ENCODE assay signal across 18 mouse cellular contexts in genomic region chr5:32849178-32849577, GRCm38 (mm10). TPM values are rescaled to one million over a fixed set of nuclear protein-coding genes. Genes with fewer than 3 reads are reported as not detected.
"Had no signal": no experiment of that assay in that cellular context is flagged by ENCODE, and none has a peak within 500 bp of the region (broad histone marks: within the 10 kb centered on the region; RNA-seq: fewer than 3 reads in every experiment).

No protein-coding gene starts in this region.

- H3K27ac ChIP-seq: limb, embryonic 15.5 days; midbrain, embryonic 10.5 days; midbrain, embryonic 15.5 days; neural tube, embryonic 12.5 days had no signal

- H3K9ac ChIP-seq: limb, embryonic 15.5 days; lung, embryonic 14.5 days; midbrain, embryonic 15.5 days; neural tube, embryonic 12.5 days had no signal

- H3K4me2 ChIP-seq: limb, embryonic 15.5 days; lung, embryonic 14.5 days; midbrain, embryonic 15.5 days; neural tube, embryonic 12.5 days had no signal

- DNase-seq: kidney, adult 2 months; kidney, postnatal 25 days; lung, embryonic 14.5 days; lung, postnatal 10 days; retina, postnatal 1 day; right cerebral cortex, postnatal 4 days; spleen, adult 18-20 months; thymus, adult 2 months; thymus, postnatal 25 days had no signal

- H3K27me3 ChIP-seq: limb, embryonic 15.5 days; midbrain, embryonic 15.5 days; neural tube, embryonic 12.5 days had no signal

- H3K4me3 ChIP-seq: limb, embryonic 15.5 days; midbrain, embryonic 10.5 days; midbrain, embryonic 15.5 days; neural tube, embryonic 12.5 days had no signal

- H3K9me3 ChIP-seq: limb, embryonic 15.5 days; midbrain, embryonic 15.5 days; neural tube, embryonic 12.5 days had no signal

- ATAC-seq: intestine, embryonic 16.5 days; midbrain, embryonic 15.5 days had no signal

RNA-seq across cellular contexts. Expression of gene Gm20671, which starts 22.3 kb away (rescaled TPM):
- polyA plus RNA-seq: intestine, embryonic 16.5 days; kidney, embryonic 16.5 days; limb, embryonic 11.5 days; limb, embryonic 15.5 days; lung, embryonic 14.5 days; midbrain, embryonic 10.5 days; midbrain, embryonic 15.5 days; neural tube, embryonic 12.5 days; stomach, embryonic 14.5 days; urinary bladder, adult 2 months had no signal
